ENCODE assay signal across 14 mouse cellular contexts in the genomic region with DNA sequence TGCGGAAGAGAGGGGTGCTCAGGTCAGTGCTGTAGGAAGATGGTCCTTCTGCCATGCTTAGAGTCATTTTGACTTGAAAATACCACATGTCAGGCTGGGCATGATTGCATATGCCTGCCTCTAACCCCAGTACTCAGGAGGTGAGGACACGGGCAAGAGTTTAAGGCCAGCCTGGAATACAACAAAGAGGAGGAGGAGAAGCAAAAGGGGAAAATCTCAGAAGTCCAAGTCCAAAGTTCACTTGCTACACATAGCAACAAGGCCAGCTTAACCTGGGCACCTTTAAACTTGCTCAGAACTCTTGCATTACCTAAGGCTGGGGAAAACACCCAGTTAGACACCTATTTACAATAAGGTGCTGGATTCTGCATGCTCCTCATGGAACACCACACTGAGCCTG. TPM values are rescaled to one million over a fixed set of nuclear protein-coding genes. Genes with fewer than 3 reads are reported as not detected.
"Had no signal": no experiment of that assay in that cellular context is flagged by ENCODE, and none has a peak within 500 bp of the region (broad histone marks: within the 10 kb centered on the region; RNA-seq: fewer than 3 reads in every experiment).

No protein-coding gene starts in this region.

- ATAC-seq: hindbrain, postnatal 0 days; lung, postnatal 0 days; midbrain, embryonic 13.5 days had no signal

- H3K9me3 ChIP-seq: limb, embryonic 12.5 days; liver, embryonic 15.5 days; midbrain, embryonic 13.5 days had no signal

- H3K4me1 ChIP-seq: limb, embryonic 12.5 days; liver, embryonic 15.5 days; midbrain, embryonic 13.5 days had no signal

- H3K9ac ChIP-seq: limb, embryonic 12.5 days; liver, embryonic 15.5 days; midbrain, embryonic 13.5 days had no signal

- H3K36me3 ChIP-seq: limb, embryonic 12.5 days; liver, embryonic 15.5 days; midbrain, embryonic 13.5 days had no signal

- H3K27ac ChIP-seq: hindbrain, postnatal 0 days; limb, embryonic 12.5 days; liver, embryonic 15.5 days; midbrain, embryonic 13.5 days had no signal

- H3K27me3 ChIP-seq: limb, embryonic 12.5 days; liver, embryonic 15.5 days; midbrain, embryonic 13.5 days had no signal

- H3K4me2 ChIP-seq: limb, embryonic 12.5 days; liver, embryonic 15.5 days; midbrain, embryonic 13.5 days had no signal

- H3K4me3 ChIP-seq: limb, embryonic 12.5 days; liver, embryonic 15.5 days; midbrain, embryonic 13.5 days had no signal

- DNase-seq: layer of hippocampus, adult 9-11 months; layer of hippocampus, postnatal 36 days; liver; lung, adult 2 months; right cerebral cortex, postnatal 14 days; thymus, postnatal 4 days had no signal

RNA-seq across cellular contexts. Expression of gene Tmprss2, which starts 19.5 kb away (rescaled TPM):
- total RNA-seq: hindbrain, postnatal 0 days; layer of hippocampus, postnatal 36 days; left cerebral cortex, postnatal 36 days; megakaryocyte progenitor cell, adult 5-6 weeks had no signal
- polyA plus RNA-seq: midbrain, postnatal 0 days had no signal
